Mouse (Mus musculus): ENCODE measurements around the gene Cd81.

Cd81 gene

GRCm38 (mm10) chr7:143052626-143053007 lies at the start of gene Cd81:
Gene Cd81 (plus strand): TSS chr7:143052739.
- no peak for DNase-seq (ENCODE audit: low read depth)

GRCm38 (mm10) chr7:143004727-143005343 lies 47.7 kb upstream of the Cd81 start, which contains the start of gene Tspan32:
Gene Tspan32 (plus strand): TSS chr7:143005046.
- peak; percentile 72 for DNase-seq (ENCODE audit: low read depth)

- DNase-seq (ENCODE audit: low read depth) = peak; percentile 59
Measured at GRCm38 (mm10) chr7:143005344-143006096, 47.0 kb upstream of the Cd81 start.

- peak; percentile 36 for DNase-seq (ENCODE audit: low read depth)
Measured at GRCm38 (mm10) chr7:143006097-143006755, 46.3 kb upstream of the Cd81 start.

- DNase-seq (ENCODE audit: low read depth) = no peak
Measured at GRCm38 (mm10) chr7:143006756-143007598, 45.6 kb upstream of the Cd81 start.

- peak; percentile 92 for DNase-seq (ENCODE audit: low read depth)
Measured at GRCm38 (mm10) chr7:143007599-143008369, 44.8 kb upstream of the Cd81 start.

GRCm38 (mm10) chr7:143008370-143008926 lies 44.1 kb upstream of the Cd81 start:
- no peak for DNase-seq (ENCODE audit: low read depth)

GRCm38 (mm10) chr7:143008996-143009665 lies 43.4 kb upstream of the Cd81 start:
- no peak for DNase-seq (ENCODE audit: low read depth)

GRCm38 (mm10) chr7:143009996-143010395 lies 42.5 kb upstream of the Cd81 start:
- DNase-seq (ENCODE audit: low read depth) = peak; percentile 59

GRCm38 (mm10) chr7:143011226-143011625 lies 41.3 kb upstream of the Cd81 start:
- DNase-seq (ENCODE audit: low read depth) = no peak

GRCm38 (mm10) chr7:143012230-143012875 lies 40.2 kb upstream of the Cd81 start:
- DNase-seq (ENCODE audit: low read depth) = no peak

GRCm38 (mm10) chr7:143013420-143014178 lies 38.9 kb upstream of the Cd81 start:
- DNase-seq (ENCODE audit: low read depth) = no peak

GRCm38 (mm10) chr7:143014862-143015659 lies 37.5 kb upstream of the Cd81 start:
- no peak for DNase-seq (ENCODE audit: low read depth)

- no peak for DNase-seq (ENCODE audit: low read depth)
Measured at GRCm38 (mm10) chr7:143015755-143016423, 36.6 kb upstream of the Cd81 start.

GRCm38 (mm10) chr7:143016424-143017142 lies 36.0 kb upstream of the Cd81 start:
- DNase-seq (ENCODE audit: low read depth) = no peak

- no peak for DNase-seq (ENCODE audit: low read depth)
Measured at GRCm38 (mm10) chr7:143017181-143017580, 35.4 kb upstream of the Cd81 start.

- DNase-seq (ENCODE audit: low read depth) = no peak
Measured at GRCm38 (mm10) chr7:143020040-143020439, 32.5 kb upstream of the Cd81 start.

All from c-Kit-positive CD71-negative TER-119-negative erythroid progenitor cells, embryonic 14.5 days (primary cell).